Mouse (Mus musculus) small intestine, adult 2 months (tissue): Measurements from ENCODE around the gene Apob. TPM values are rescaled to one million over a fixed set of nuclear protein-coding genes. Genes with fewer than 3 reads are reported as not detected.
A peak's percentile ranks its signal among the peaks of the same experiment; 100 is the strongest.

Experiments used
- H3K27ac ChIP-seq: fragments of 200-500 bp; 2 replicates; pipeline ENCODE4 v1.5.1; 2012; ENCODE audit warnings: low read depth, low read length, control low read depth, inconsistent platforms; ENCODE audit not compliant: insufficient read depth
- H3K27me3 ChIP-seq: fragments of 200-500 bp; 2 replicates; pipeline ENCODE4 v1.6.1; 2012; ENCODE audit warnings: mild to moderate bottlenecking, moderate library complexity, low read length, inconsistent platforms; ENCODE audit not compliant: control insufficient read depth, insufficient read depth
- H3K36me3 ChIP-seq: fragments of 200-500 bp; 2 replicates; pipeline ENCODE4 v1.6.1; 2012; ENCODE audit warnings: mild to moderate bottlenecking, low read length, control low read depth, inconsistent platforms; ENCODE audit not compliant: control insufficient read depth, insufficient read depth
- H3K4me1 ChIP-seq: fragments of 200-500 bp; 2 replicates; pipeline ENCODE4 v1.6.1; 2012; ENCODE audit warnings: low read length, inconsistent platforms, mixed read lengths; ENCODE audit not compliant: control insufficient read depth, insufficient read depth, insufficient read length
- H3K4me3 ChIP-seq: fragments of 200-500 bp; 2 replicates; pipeline ENCODE4 v1.5.1; 2012; ENCODE audit warnings: low read depth, mild to moderate bottlenecking, control low read depth, inconsistent platforms, low read length, moderate library complexity
- CTCF ChIP-seq: fragments of 200-500 bp; IDR thresholded peaks from 2 replicates; pipeline ENCODE4 v1.5.1; 2012; ENCODE audit warnings: low read depth, mild to moderate bottlenecking, control low read depth, inconsistent platforms, low read length, moderate library complexity, mixed read lengths; ENCODE audit not compliant: insufficient replicate concordance, insufficient read length; ENCODE audit errors: extremely low read depth
- POLR2A ChIP-seq: fragments of 200-500 bp; IDR thresholded peaks from 2 replicates; pipeline ENCODE4 v1.6.1; 2012; ENCODE audit warnings: low read depth, mild to moderate bottlenecking, control low read depth, inconsistent platforms, low read length, moderate library complexity
- WGBS: fragments of 180-500 bp; shearing (Covaris S2); methylation state at CpG from one replicate; pipeline ENCODE4 v1.1.7; 2018; 5-methylcytosine and 5-hydroxymethylcytosine counted together
- polyA plus RNA-seq: library from polyadenylated mRNA; depleted of rRNA; stranded (reverse); fragments of >200 nt; gene quantifications from 2 replicates; pipeline ENCODE4 v1.2.3, GENCODE M21; 2012; rRNA removed

Apob gene
- polyA plus RNA-seq: 29.8 and 131 TPM in 2 replicates

DNA sequence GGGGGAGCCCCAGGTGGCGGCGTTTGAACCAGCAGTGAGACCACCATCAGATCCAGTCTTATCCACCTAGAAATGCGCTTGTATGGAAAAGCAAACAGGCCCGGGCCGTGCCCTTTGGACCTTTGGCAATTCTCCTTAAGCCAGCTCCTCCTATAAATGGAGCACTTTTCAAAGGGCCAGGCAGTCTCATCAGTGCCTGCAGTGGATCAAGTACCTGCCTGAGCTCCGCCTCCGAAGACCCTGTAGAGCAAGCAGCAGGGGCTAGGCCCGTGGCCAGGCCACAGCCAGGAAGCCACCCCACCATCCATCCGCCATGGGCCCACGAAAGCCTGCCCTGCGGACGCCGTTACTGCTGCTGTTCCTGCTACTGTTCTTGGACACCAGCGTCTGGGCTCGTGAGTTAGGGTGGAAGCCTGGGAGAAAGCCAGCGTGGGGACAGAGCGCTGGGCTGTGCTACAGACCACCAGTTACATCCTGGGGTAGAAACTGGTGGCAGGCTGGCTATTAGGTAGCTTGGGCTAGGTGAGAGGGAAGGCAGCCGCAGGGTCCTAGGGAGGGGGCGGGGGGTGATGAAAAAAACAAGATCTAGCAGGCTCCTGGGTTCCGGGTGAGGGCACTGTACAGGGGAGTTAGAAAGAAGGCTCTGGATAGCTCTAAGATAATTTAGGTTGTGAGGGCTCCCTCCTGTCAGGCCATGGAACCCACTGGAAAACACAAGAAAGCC is at the start of gene Apob:
Apob (plus strand) TSS at position 183 of the 724 bp plus-strand sequence.
- Histone ChIP-seq H3K27me3 (no peaks in the 10 kb centered on the region), H3K4me1 (peaks cover 6% of the 10 kb centered on the region; the same call in 1 of the 2 replicates), H3K27ac (peak within 1 kb of the TSS; percentile 79), H3K36me3 (peaks cover 28% of the 10 kb centered on the region), H3K4me3 (peak within 1 kb of the TSS; percentile 82)
- no peak for TF ChIP-seq CTCF
- TF ChIP-seq POLR2A: peak; percentile 96
- 30% methylated on average over 20 of the region's 20 CpGs for WGBS

DNA sequence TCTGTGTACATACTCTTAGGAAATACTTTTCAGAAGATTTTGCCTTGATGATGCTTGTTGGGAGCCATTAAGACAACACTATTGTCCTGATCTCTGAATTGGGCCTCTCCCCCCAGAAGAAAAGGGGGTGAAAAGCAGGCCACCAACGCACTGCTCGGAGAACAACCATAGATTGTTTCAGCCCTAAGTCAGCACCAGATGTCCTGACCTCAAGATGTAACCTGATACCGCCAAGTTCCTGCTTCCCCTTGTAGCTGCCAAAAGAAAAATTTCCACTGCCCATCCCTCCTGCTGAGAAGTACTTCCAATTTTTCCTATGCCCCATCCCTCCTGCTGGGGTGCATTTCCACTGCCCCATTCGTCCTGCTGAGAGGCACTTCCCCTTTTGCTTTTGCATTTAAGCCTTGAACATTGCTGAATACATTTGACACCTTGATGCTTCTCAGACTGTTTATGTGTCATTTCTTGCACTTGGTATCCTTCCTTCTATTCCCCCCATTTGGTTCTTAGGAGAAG is 45.0 kb upstream of the Apob start:
- Histone ChIP-seq H3K4me3 (no peak overlapping the region), H3K4me1 (no peaks in the 10 kb centered on the region), H3K27ac (no peak overlapping the region), H3K27me3 (no peaks in the 10 kb centered on the region), H3K36me3 (no peaks in the 10 kb centered on the region)
- TF ChIP-seq CTCF (no peak), POLR2A (no peak)
- WGBS: 84% methylated on average over 4 of the region's 4 CpGs

DNA sequence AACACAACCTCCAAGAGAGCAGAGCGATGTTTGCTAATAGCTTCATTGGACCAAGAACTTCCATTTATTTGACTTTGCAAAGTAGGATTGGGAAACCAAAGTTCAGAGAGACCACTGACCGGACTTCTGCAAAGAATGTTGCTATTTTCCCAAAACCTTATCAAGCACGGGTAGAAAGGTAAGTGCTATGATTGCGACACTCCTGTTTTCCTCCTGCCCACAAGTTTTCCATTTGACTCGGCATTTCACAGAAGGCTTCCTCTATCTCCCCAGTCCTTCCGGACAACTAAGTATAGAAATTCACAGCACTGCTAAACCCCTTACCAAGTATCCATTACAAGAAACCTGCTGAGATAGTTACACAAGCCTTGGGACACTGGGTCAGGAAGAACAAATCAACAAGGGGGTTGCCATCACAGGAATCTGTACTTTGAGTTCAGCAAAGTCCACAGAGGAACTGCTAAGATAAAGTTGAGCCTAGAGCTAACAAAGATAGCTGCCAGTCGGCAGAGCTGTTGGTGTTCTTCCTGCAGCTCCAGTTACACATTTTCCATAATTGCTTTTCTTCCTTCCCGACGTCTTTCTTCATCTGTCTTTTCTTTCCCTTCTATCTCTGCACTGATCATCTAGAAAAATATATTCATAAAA is 27.2 kb upstream of the Apob start:
- Histone ChIP-seq H3K4me1 (peaks cover 2% of the 10 kb centered on the region; the same call in 1 of the 2 replicates), H3K4me3 (no peak overlapping the region), H3K36me3 (no peaks in the 10 kb centered on the region), H3K27me3 (no peaks in the 10 kb centered on the region), H3K27ac (no peak overlapping the region)
- TF ChIP-seq POLR2A (no peak), CTCF (no peak)
- 37% methylated on average over 9 of the region's 9 CpGs for WGBS

DNA sequence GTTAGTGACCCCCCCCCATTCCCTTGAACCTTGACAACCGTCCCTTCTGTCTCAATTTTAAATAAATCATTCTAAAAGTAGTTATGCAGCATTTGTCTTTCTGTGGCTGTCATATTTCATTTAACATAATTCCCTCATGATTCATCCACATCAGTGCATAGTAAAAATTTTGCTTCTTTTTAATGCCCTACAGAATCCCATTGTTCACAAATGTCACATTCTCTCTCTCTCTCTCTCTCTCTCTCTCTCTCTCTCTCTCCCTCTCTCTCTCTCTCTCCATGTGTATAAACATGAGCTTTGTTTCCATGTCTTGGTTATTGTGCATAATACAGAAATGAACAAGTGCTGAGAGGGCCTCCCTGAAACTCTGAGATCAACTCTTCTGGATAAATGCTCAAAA is 18.6 kb upstream of the Apob start:
- Histone ChIP-seq H3K27me3 (no peaks in the 10 kb centered on the region), H3K36me3 (no peaks in the 10 kb centered on the region), H3K27ac (no peak overlapping the region), H3K4me3 (no peak overlapping the region), H3K4me1 (no peaks in the 10 kb centered on the region)
- TF ChIP-seq POLR2A (no peak), CTCF (no peak)
- 72% methylated on average over 1 of the region's 1 CpGs for WGBS

DNA sequence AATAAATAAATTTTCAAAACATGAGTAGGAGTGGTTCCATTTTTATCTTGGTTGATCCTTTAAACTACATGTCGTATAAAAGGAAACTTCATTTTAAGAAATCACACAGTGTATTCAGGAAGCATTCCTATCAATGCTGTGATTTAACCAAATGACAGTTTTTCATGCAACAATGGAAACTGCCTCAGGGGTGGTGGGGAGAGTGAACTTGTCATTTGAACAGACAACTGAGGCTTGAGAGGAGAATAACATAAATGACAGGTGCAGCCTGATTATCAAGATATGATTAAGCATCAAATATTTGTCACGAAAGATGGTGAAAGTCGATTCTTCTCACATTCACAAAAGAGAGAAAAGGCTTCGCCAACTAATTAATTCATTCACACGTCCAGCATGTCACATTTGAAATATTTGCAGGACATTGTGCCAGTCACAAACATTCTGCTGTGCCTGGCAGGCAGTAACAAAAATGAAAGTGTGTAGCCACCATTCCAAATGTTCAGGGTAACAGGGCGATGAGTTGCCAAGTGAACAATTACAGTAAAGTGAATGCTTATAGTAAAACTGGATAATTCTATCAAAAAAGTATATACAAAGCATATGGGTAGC is 18.0 kb upstream of the Apob start:
- H3K27ac ChIP-seq: no peak overlapping the region
- TF ChIP-seq POLR2A (no peak), CTCF (no peak)
- whole genome bisulfite sequencing: 75% methylated on average over 6 of the region's 6 CpGs
- no peaks in the 10 kb centered on the region for H3K27me3 ChIP-seq
- no peaks in the 10 kb centered on the region for H3K36me3 ChIP-seq
- H3K4me3 ChIP-seq: no peak overlapping the region
- no peaks in the 10 kb centered on the region for H3K4me1 ChIP-seq

DNA sequence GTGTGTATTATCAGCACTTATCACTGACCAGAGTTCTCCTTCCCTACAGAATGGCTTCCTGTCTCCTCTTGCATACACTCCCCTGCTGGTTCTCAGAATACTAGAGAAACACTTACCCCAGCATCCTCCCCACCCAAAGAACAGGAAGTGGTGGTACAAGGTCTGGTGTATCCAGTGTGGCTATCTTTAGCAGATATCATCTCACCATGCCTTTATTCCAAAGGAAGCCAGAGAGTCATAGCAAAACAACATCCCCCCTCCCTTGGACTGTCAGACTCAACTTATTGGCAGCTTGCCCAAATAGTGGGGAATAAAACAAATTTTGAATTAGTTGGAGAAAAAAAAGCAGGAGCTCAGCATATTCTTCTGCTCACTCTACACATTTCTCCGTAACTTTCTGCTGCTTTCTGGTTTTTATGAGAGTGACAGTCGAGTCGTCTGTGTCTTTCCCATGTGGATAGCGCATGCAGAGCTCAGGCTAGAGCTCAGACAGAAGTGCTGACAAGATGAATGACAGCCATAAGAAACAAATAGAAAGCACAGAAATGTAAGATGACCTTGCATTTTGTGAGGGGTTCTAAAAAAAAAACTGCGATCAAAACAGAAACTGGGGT is 15.0 kb upstream of the Apob start:
- H3K4me3 ChIP-seq: no peak overlapping the region
- no peaks in the 10 kb centered on the region for H3K27me3 ChIP-seq
- 71% methylated on average over 5 of the region's 5 CpGs for WGBS
- TF ChIP-seq CTCF: no peak
- H3K27ac ChIP-seq: no peak overlapping the region
- H3K4me1 ChIP-seq: peaks cover 2% of the 10 kb centered on the region; the same call in 1 of the 2 replicates
- H3K36me3 ChIP-seq: no peaks in the 10 kb centered on the region

DNA sequence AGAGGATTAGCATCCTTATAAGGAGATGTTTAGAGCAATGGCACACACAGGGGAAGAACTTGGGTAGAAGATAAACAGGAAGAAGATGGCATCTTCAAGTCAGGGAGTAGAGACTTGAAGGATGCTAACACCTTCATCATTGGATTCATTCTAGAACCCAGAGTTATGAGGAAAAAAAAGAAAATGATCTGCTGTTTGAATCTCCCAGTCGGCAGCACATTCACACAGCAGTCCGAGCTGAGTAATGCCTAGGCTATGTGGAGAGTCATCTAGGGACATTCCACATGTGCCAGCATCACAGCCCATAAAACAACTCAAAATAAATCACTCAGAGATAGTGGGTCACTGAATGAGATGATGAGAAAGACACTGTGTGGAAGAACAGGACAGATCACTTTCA is 10.2 kb upstream of the Apob start:
- Histone ChIP-seq H3K27ac (no peak overlapping the region), H3K36me3 (no peaks in the 10 kb centered on the region), H3K27me3 (no peaks in the 10 kb centered on the region), H3K4me1 (peaks cover 2% of the 10 kb centered on the region; the same call in 1 of the 2 replicates), H3K4me3 (no peak overlapping the region)
- 68% methylated on average over 2 of the region's 2 CpGs for WGBS
- TF ChIP-seq POLR2A (no peak), CTCF (no peak)
